Mouse (Mus musculus) stomach, embryonic 14.5 days (tissue): ENCODE data around the gene Shmt2. TPM values are rescaled to one million over a fixed set of nuclear protein-coding genes. Genes with fewer than 3 reads are reported as not detected.

Experiments
- ATAC-seq: fragments of 200-750 bp; cut with Nextera tagmentation; 2 replicates; pipeline ENCODE4 v1.8.0; 2017; ENCODE audit warnings: low read depth, moderate TSS enrichment; ENCODE audit not compliant: insufficient number of reproducible peaks, insufficient read depth, low FRiP score
- H3K27ac ChIP-seq: fragments of 300-500 bp; sonication (generic); 2 replicates; pipeline ENCODE4 v1.5.1; 2014; ENCODE audit warnings: mild to moderate bottlenecking, low read length, moderate library complexity, mixed read lengths
- H3K27me3 ChIP-seq: fragments of 300-500 bp; sonication (generic); 2 replicates; pipeline ENCODE4 v1.6.1; 2014; ENCODE audit warnings: low read length, control low read depth, mixed read lengths; ENCODE audit not compliant: control insufficient read depth, insufficient read depth
- H3K36me3 ChIP-seq: fragments of 300-500 bp; sonication (generic); 2 replicates; pipeline ENCODE4 v1.6.1; 2014; ENCODE audit warnings: mild to moderate bottlenecking, control low read depth, low read length, moderate library complexity, mixed read lengths; ENCODE audit not compliant: control insufficient read depth, insufficient read depth
- H3K4me1 ChIP-seq: fragments of 300-500 bp; sonication (generic); 2 replicates; pipeline ENCODE4 v1.6.1; 2014; ENCODE audit warnings: low read length, control low read depth, mixed read lengths; ENCODE audit not compliant: control insufficient read depth, insufficient read depth
- H3K4me2 ChIP-seq: fragments of 300-500 bp; sonication (generic); replicated peaks from 2 replicates; pipeline ENCODE4 v1.6.1; 2014; ENCODE audit warnings: low read depth, low read length, control low read depth
- H3K4me3 ChIP-seq: fragments of 300-500 bp; sonication (generic); 2 replicates; pipeline ENCODE4 v1.5.1; 2014; ENCODE audit warnings: low read depth, low read length, control low read depth
- H3K9ac ChIP-seq: fragments of 300-500 bp; sonication (generic); replicated peaks from 2 replicates; pipeline ENCODE4 v1.6.1; 2014; ENCODE audit warnings: low read depth, mild to moderate bottlenecking, control low read depth, low read length, moderate library complexity, mixed read lengths
- H3K9me3 ChIP-seq: fragments of 300-500 bp; sonication (generic); 2 replicates; pipeline ENCODE4 v1.6.1; 2016; ENCODE audit warnings: low read depth, low read length, control low read depth; ENCODE audit not compliant: control insufficient read depth
- WGBS: fragments of 180-500 bp; shearing (Covaris S2); extraction: QIAGEN DNeasy Blood & Tissue Kit; methylation state at CpG from one replicate; pipeline ENCODE4 v1.1.7; 2014; 5-methylcytosine and 5-hydroxymethylcytosine counted together
- polyA plus RNA-seq: library from polyadenylated mRNA; unstranded; fragments of >200 nt; fragmentation: Nextera tagmentation; extraction: Ambion mirVana; gene quantifications from 2 replicates; pipeline ENCODE4 v1.2.1, GENCODE M21; 2014

Gene Shmt2
- polyA plus RNA-seq, 1 experiment from 2014 or later: 107 TPM

DNA sequence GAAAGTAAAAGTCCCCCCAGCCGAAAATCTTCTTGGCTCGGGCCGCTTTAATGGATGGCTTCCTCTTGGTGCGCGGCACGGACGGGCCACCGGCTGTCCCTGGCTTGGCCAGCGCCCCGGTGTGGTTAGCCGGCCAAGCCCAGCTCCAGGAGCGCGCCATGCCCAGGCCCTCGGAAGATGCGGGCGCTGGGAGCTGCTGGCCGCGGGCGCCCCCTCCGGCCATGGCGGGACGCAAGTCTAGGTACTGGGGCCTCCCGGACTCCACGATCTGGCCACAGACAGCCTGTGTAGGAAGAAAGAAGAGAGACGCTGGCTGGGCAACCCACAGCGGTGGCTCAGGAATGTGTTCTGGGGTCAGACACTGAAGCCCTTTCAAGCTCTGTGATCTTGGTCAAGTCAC is 4.4 kb upstream of the Shmt2 start:
- H3K4me1 ChIP-seq: peaks cover 8% of the 10 kb centered on the region
- WGBS: under 1% methylated on average over 26 of the region's 26 CpGs

DNA sequence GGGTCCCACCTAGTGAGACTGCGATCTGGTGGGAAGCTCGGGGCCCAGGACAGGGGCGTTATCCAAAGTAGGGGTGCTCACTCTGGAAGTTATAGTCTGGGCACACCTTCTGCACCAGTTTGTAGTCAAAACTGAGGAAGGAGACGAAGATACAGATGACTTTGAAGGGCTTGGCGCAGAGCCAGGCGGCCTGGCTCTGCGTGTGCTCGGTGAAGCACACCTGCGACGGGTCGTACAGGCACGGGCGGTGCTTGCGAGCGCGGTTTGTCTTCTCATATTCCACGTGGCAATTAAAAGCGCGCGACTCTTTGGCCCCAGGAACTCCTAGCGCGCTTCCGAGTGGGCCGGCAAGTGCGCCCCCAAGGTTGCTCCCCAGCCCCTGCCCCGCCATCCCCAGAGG is 3.8 kb upstream of the Shmt2 start:
- Histone ChIP-seq H3K9me3 (no peaks in the 10 kb centered on the region), H3K4me3 (peak overlapping the region; percentile 10; the same call in 1 of the 2 replicates), H3K36me3 (no peaks in the 10 kb centered on the region), H3K4me1 (peaks cover 14% of the 10 kb centered on the region), H3K27me3 (peaks cover 66% of the 10 kb centered on the region), H3K9ac (no peak overlapping the region), H3K27ac (no peak overlapping the region), H3K4me2 (peak overlapping the region; percentile 15)
- no peak for ATAC-seq
- WGBS: 1% methylated on average over 26 of the region's 26 CpGs

More for the DNA sequence above, 4.4 kb upstream of the Shmt2 start:
- no peaks in the 10 kb centered on the region for H3K36me3 ChIP-seq
- H3K9me3 ChIP-seq: no peaks in the 10 kb centered on the region
- no peak overlapping the region for H3K27ac ChIP-seq
- peaks cover 72% of the 10 kb centered on the region for H3K27me3 ChIP-seq
- peak overlapping the region; percentile 15 for H3K4me2 ChIP-seq
- ATAC-seq: 0 out of 2 replicates have a peak, but pooled peaks have one; percentile 16
- H3K4me3 ChIP-seq: peak overlapping the region; percentile 10; the same call in 1 of the 2 replicates
- no peak overlapping the region for H3K9ac ChIP-seq

- H3K9ac ChIP-seq: no peak overlapping the region
- no peak overlapping the region for H3K4me3 ChIP-seq
- H3K27ac ChIP-seq: no peak overlapping the region
- WGBS: 2% methylated on average over 23 of the region's 23 CpGs
- no peak overlapping the region for H3K4me2 ChIP-seq
- peaks cover 14% of the 10 kb centered on the region for H3K4me1 ChIP-seq
- H3K9me3 ChIP-seq: no peaks in the 10 kb centered on the region
- peaks cover 54% of the 10 kb centered on the region for H3K27me3 ChIP-seq
- H3K36me3 ChIP-seq: no peaks in the 10 kb centered on the region; the same call in 1 of the 2 replicates
- no peak for ATAC-seq
Observed at GRCm38 (mm10) chr10:127524646-127525255, 2.5 kb upstream of the Shmt2 start.

DNA sequence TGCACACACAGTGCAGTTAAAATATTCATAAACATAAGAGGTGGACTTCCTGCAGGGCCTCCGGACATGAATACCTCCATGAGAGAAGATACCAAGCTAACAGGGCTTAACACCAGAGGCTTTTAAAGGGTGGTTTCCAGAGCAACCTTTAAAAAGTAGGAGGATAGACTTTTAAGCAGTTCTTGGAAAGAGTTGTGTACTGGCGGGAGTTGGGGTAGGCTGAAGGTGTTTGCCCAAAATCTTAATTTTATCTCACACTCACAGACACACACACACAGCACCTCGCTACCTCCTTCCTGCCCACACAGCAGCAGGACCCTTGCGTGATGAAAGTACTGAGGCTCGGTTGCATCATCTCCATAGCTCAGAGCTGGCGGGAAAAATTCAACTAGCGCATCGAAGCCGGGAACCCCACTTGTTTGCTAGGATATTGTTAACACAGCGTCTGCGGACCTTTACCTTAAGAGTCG is 598 bp downstream of the Shmt2 start:
- Histone ChIP-seq H3K9me3 (no peaks in the 10 kb centered on the region), H3K27ac (no peak overlapping the region), H3K27me3 (peaks cover 24% of the 10 kb centered on the region), H3K4me1 (peaks cover 19% of the 10 kb centered on the region), H3K36me3 (peaks cover 15% of the 10 kb centered on the region; the same call in 1 of the 2 replicates), H3K4me3 (peak overlapping the region; percentile 41), H3K9ac (peak overlapping the region; percentile 34; the same call in 1 of the 2 replicates), H3K4me2 (peak overlapping the region; percentile 77)
- 6% methylated on average over 12 of the region's 12 CpGs for WGBS
- no peak for ATAC-seq

DNA sequence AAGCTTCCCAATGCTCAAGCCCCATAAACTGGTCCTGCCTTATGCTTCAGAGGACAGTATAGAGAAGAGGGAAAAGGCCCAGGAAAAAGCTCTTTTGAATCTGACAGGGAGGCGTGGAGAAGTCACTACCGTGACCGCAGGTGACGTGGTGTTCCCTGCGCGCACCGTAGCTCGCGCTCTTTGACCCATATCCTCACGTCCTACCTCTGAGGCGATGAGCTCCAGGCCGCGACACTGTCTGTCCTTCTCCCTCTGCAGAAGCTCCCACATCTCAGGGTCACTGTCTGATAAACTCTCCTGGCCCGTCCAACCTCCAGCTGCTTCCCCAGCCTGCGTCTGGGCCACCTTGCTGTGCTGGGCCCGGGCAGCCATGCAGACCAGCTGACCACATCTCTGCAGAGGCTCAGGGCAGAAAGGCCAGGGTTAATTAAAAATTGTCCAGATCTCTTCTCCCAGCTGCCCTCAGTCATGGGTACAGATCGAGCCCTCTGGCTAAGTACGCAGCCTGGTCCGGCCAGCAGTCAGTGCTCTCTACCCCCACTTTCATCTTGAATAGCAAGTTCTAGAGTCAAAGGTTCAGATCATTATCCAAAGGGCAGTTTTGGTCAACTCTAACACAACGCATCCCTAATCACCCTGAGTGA is 1.4 kb downstream of the Shmt2 start:
- Histone ChIP-seq H3K4me2 (peak overlapping the region; percentile 77), H3K27me3 (peaks cover 16% of the 10 kb centered on the region), H3K4me1 (peaks cover 16% of the 10 kb centered on the region), H3K27ac (no peak overlapping the region), H3K36me3 (peaks cover 15% of the 10 kb centered on the region; the same call in 1 of the 2 replicates), H3K9me3 (no peaks in the 10 kb centered on the region), H3K9ac (no peak overlapping the region), H3K4me3 (peak overlapping the region; percentile 41; the same call in 1 of the 2 replicates)
- no peak for ATAC-seq
- 85% methylated on average over 20 of the region's 20 CpGs for WGBS

- ATAC-seq: no peak
- peaks cover 15% of the 10 kb centered on the region; the same call in 1 of the 2 replicates for H3K36me3 ChIP-seq
- peaks cover 18% of the 10 kb centered on the region for H3K27me3 ChIP-seq
- H3K4me3 ChIP-seq: no peak overlapping the region
- 94% methylated on average over 37 of the region's 37 CpGs for WGBS
- no peak overlapping the region for H3K27ac ChIP-seq
- no peak overlapping the region for H3K9ac ChIP-seq
- H3K9me3 ChIP-seq: no peaks in the 10 kb centered on the region
- H3K4me1 ChIP-seq: peaks cover 16% of the 10 kb centered on the region
- H3K4me2 ChIP-seq: no peak overlapping the region
Observed at GRCm38 (mm10) chr10:127519903-127520713, 2.1 kb downstream of the Shmt2 start.

- Histone ChIP-seq H3K4me3 (no peak overlapping the region), H3K9me3 (no peaks in the 10 kb centered on the region), H3K27ac (no peak overlapping the region), H3K4me1 (peaks cover 20% of the 10 kb centered on the region), H3K9ac (no peak overlapping the region), H3K27me3 (peaks cover 12% of the 10 kb centered on the region), H3K36me3 (peaks cover 15% of the 10 kb centered on the region; the same call in 1 of the 2 replicates), H3K4me2 (no peak overlapping the region)
- ATAC-seq: no peak
- 94% methylated on average over 26 of the region's 26 CpGs for WGBS
Observed at GRCm38 (mm10) chr10:127519041-127519701, 3.1 kb downstream of the Shmt2 start.

DNA sequence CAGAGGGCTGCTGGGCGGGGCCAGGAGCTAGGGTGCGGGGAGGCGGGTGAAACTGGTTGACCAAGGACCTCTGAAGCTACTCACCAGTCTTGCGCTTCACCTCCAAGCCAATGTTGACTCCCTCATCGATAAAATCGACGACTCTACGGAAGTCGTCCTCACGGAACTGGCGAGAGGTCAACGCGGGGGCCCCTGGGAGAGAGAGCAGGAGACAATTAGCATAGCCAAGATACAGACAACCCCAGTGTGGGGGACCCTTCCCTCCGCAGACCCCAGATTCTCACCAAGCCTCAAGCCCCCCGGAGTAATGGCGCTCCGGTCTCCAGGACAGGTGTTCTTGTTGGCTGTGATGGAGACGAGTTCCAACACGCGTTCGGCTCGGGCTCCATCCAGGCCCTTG is 4.3 kb downstream of the Shmt2 start:
- Histone ChIP-seq H3K27me3 (peaks cover 11% of the 10 kb centered on the region; the same call in 1 of the 2 replicates), H3K4me1 (peaks cover 26% of the 10 kb centered on the region), H3K27ac (no peak overlapping the region), H3K4me3 (no peak overlapping the region), H3K9ac (no peak overlapping the region), H3K9me3 (no peaks in the 10 kb centered on the region), H3K4me2 (no peak overlapping the region), H3K36me3 (peaks cover 15% of the 10 kb centered on the region; the same call in 1 of the 2 replicates)
- 94% methylated on average over 22 of the region's 22 CpGs for WGBS
- no peak for ATAC-seq
